Mouse (Mus musculus) kidney, embryonic 15.5 days (tissue): Measurements from ENCODE around the gene Tyw5. TPM values are rescaled to one million over a fixed set of nuclear protein-coding genes. Genes with fewer than 3 reads are reported as not detected.

Source experiments
- polyA plus RNA-seq: library from polyadenylated mRNA; unstranded; fragments of >200 nt; fragmentation: Nextera tagmentation; extraction: Ambion mirVana; gene quantifications from 2 replicates; pipeline ENCODE4 v1.2.1, GENCODE M21; 2015

Tyw5 gene
- polyA plus RNA-seq, 1 experiment from 2014 or later = 34.4 TPM

Other genes with a start within 250 kb of the Tyw5 start
- 12.9 and 13.7 TPM in 2 replicates for gene 1700066M21Rik, start 29.5 kb downstream of the Tyw5 start, polyA plus RNA-seq
- gene Maip1, start 773 bp downstream of the Tyw5 start, polyA plus RNA-seq = 20.4 and 21.8 TPM in 2 replicates